Mouse (Mus musculus) heart, embryonic 16.5 days (tissue): ENCODE results near the gene Atp10b. TPM values are rescaled to one million over a fixed set of nuclear protein-coding genes. Genes with fewer than 3 reads are reported as not detected.

Experiments
- ATAC-seq: fragments of 200-750 bp; cut with Nextera tagmentation; replicated peaks from 2 replicates; pipeline ENCODE4 v1.8.0; 2017; ENCODE audit warnings: moderate number of reproducible peaks; ENCODE audit not compliant: insufficient read depth, low FRiP score; ENCODE audit errors: extremely low read depth
- H3K27ac ChIP-seq: fragments of 300-500 bp; sonication (generic); 2 replicates; pipeline ENCODE4 v1.5.1; 2014; ENCODE audit warnings: mild to moderate bottlenecking, low read length, control low read depth, moderate library complexity
- H3K27me3 ChIP-seq: fragments of 300-500 bp; sonication (generic); 2 replicates; pipeline ENCODE4 v1.6.1; 2014; ENCODE audit warnings: low read length, mixed read lengths; ENCODE audit not compliant: control insufficient read depth, insufficient read depth
- H3K36me3 ChIP-seq: fragments of 300-500 bp; sonication (generic); 2 replicates; pipeline ENCODE4 v1.6.1; 2014; ENCODE audit not compliant: control insufficient read depth, insufficient read depth
- H3K4me1 ChIP-seq: fragments of 300-500 bp; sonication (generic); 2 replicates; pipeline ENCODE4 v1.6.1; 2014; ENCODE audit warnings: low read length, mixed read lengths; ENCODE audit not compliant: control insufficient read depth, insufficient read depth
- H3K4me2 ChIP-seq: fragments of 300-500 bp; sonication (generic); 2 replicates; pipeline ENCODE4 v1.6.1; 2014; ENCODE audit warnings: low read depth, mild to moderate bottlenecking, control low read depth, low read length
- H3K4me3 ChIP-seq: fragments of 300-500 bp; sonication (generic); 2 replicates; pipeline ENCODE4 v1.5.1; 2014; ENCODE audit warnings: mild to moderate bottlenecking, control low read depth, low read length
- H3K9ac ChIP-seq: fragments of 300-500 bp; sonication (generic); 2 replicates; pipeline ENCODE4 v1.6.1; 2014; ENCODE audit warnings: low read length, control low read depth
- H3K9me3 ChIP-seq: fragments of 300-500 bp; sonication (generic); replicated peaks from 2 replicates; pipeline ENCODE4 v1.6.1; 2016; ENCODE audit warnings: low read length; ENCODE audit not compliant: control insufficient read depth
- WGBS: fragments of 180-500 bp; shearing (Covaris S2); extraction: QIAGEN DNeasy Blood & Tissue Kit; methylation state at CpG from one replicate; pipeline ENCODE4 v1.1.7; 2014; 5-methylcytosine and 5-hydroxymethylcytosine counted together
- polyA plus RNA-seq: library from polyadenylated mRNA; unstranded; fragments of >200 nt; fragmentation: Nextera tagmentation; extraction: Ambion mirVana; gene quantifications from 2 replicates; pipeline ENCODE4 v1.2.1, GENCODE M21; 2015

Atp10b gene
- polyA plus RNA-seq, 1 experiment from 2014 or later = 0.13 TPM

- no peak overlapping the region for H3K9ac ChIP-seq
- H3K9me3 ChIP-seq = no peaks in the 10 kb centered on the region
- H3K4me2 ChIP-seq = no peak overlapping the region
- H3K27me3 ChIP-seq = no peaks in the 10 kb centered on the region
- no peak overlapping the region for H3K4me3 ChIP-seq
- H3K36me3 ChIP-seq = no peaks in the 10 kb centered on the region
- WGBS = 74% methylated on average over 1 of the region's 1 CpGs
- no peak for ATAC-seq
- no peak overlapping the region for H3K27ac ChIP-seq
- H3K4me1 ChIP-seq = no peaks in the 10 kb centered on the region
Observed at GRCm38 (mm10) chr11:43148341-43148740, 1.3 kb upstream of the Atp10b start.

- Histone ChIP-seq H3K9ac (no peak overlapping the region), H3K4me2 (no peak overlapping the region), H3K9me3 (no peaks in the 10 kb centered on the region), H3K4me3 (no peak overlapping the region), H3K27ac (no peak overlapping the region), H3K27me3 (no peaks in the 10 kb centered on the region), H3K4me1 (no peaks in the 10 kb centered on the region), H3K36me3 (no peaks in the 10 kb centered on the region)
- 72% methylated on average over 1 of the region's 1 CpGs for WGBS
- ATAC-seq = no peak
Observed at GRCm38 (mm10) chr11:43155004-43155403, 5.3 kb downstream of the Atp10b start.

GRCm38 (mm10) chr11:43155417-43155816 lies 5.7 kb downstream of the Atp10b start:
- Histone ChIP-seq H3K9me3 (no peaks in the 10 kb centered on the region), H3K27ac (no peak overlapping the region), H3K9ac (no peak overlapping the region), H3K36me3 (no peaks in the 10 kb centered on the region), H3K27me3 (no peaks in the 10 kb centered on the region), H3K4me3 (no peak overlapping the region), H3K4me2 (no peak overlapping the region), H3K4me1 (no peaks in the 10 kb centered on the region)
- ATAC-seq = no peak
- WGBS = 74% methylated on average over 2 of the region's 2 CpGs

GRCm38 (mm10) chr11:43158814-43159213 lies 9.1 kb downstream of the Atp10b start:
- no peak for ATAC-seq
- H3K27me3 ChIP-seq = no peaks in the 10 kb centered on the region
- 60% methylated on average over 1 of the region's 1 CpGs for WGBS
- no peak overlapping the region for H3K4me2 ChIP-seq
- no peaks in the 10 kb centered on the region for H3K36me3 ChIP-seq
- H3K9ac ChIP-seq = no peak overlapping the region
- no peak overlapping the region for H3K27ac ChIP-seq
- H3K9me3 ChIP-seq = no peaks in the 10 kb centered on the region
- H3K4me1 ChIP-seq = no peaks in the 10 kb centered on the region
- no peak overlapping the region for H3K4me3 ChIP-seq

GRCm38 (mm10) chr11:43160188-43160942 lies 10.7 kb downstream of the Atp10b start:
- Histone ChIP-seq H3K4me2 (no peak overlapping the region), H3K36me3 (no peaks in the 10 kb centered on the region), H3K9ac (no peak overlapping the region), H3K9me3 (no peaks in the 10 kb centered on the region), H3K27me3 (no peaks in the 10 kb centered on the region), H3K27ac (no peak overlapping the region), H3K4me3 (no peak overlapping the region), H3K4me1 (no peaks in the 10 kb centered on the region)
- ATAC-seq = no peak
- WGBS = 65% methylated on average over 9 of the region's 9 CpGs

- ATAC-seq = no peak
- Histone ChIP-seq H3K4me2 (no peak overlapping the region), H3K4me3 (no peak overlapping the region), H3K9me3 (no peaks in the 10 kb centered on the region), H3K36me3 (no peaks in the 10 kb centered on the region), H3K9ac (no peak overlapping the region), H3K27ac (no peak overlapping the region), H3K27me3 (no peaks in the 10 kb centered on the region), H3K4me1 (no peaks in the 10 kb centered on the region)
- WGBS = 67% methylated on average over 2 of the region's 2 CpGs
Observed at GRCm38 (mm10) chr11:43170601-43171000, 20.9 kb downstream of the Atp10b start.

- no peaks in the 10 kb centered on the region for H3K36me3 ChIP-seq
- H3K27me3 ChIP-seq = no peaks in the 10 kb centered on the region
- H3K4me2 ChIP-seq = no peak overlapping the region
- H3K9ac ChIP-seq = no peak overlapping the region
- H3K4me1 ChIP-seq = no peaks in the 10 kb centered on the region
- no peak overlapping the region for H3K27ac ChIP-seq
- H3K4me3 ChIP-seq = no peak overlapping the region
- 60% methylated on average over 6 of the region's 6 CpGs for WGBS
- ATAC-seq = no peak
- H3K9me3 ChIP-seq = no peaks in the 10 kb centered on the region
Observed at GRCm38 (mm10) chr11:43174359-43175116, 24.9 kb downstream of the Atp10b start.

- Histone ChIP-seq H3K4me2 (no peak overlapping the region), H3K4me1 (no peaks in the 10 kb centered on the region), H3K9ac (no peak overlapping the region), H3K36me3 (no peaks in the 10 kb centered on the region), H3K9me3 (no peaks in the 10 kb centered on the region), H3K27me3 (no peaks in the 10 kb centered on the region), H3K4me3 (no peak overlapping the region), H3K27ac (no peak overlapping the region)
- 66% methylated on average over 2 of the region's 2 CpGs for WGBS
- no peak for ATAC-seq
Observed at GRCm38 (mm10) chr11:43182401-43182800, 32.7 kb downstream of the Atp10b start.

- WGBS = 32% methylated on average over 1 of the region's 1 CpGs
- no peaks in the 10 kb centered on the region for H3K27me3 ChIP-seq
- no peak overlapping the region for H3K27ac ChIP-seq
- H3K36me3 ChIP-seq = no peaks in the 10 kb centered on the region
- H3K4me3 ChIP-seq = no peak overlapping the region
- H3K4me2 ChIP-seq = no peak overlapping the region
- ATAC-seq = no peak; the same call in 1 of the 2 replicates
- no peaks in the 10 kb centered on the region for H3K9me3 ChIP-seq
- H3K4me1 ChIP-seq = no peaks in the 10 kb centered on the region
- H3K9ac ChIP-seq = no peak overlapping the region
Observed at GRCm38 (mm10) chr11:43182816-43183215, 33.1 kb downstream of the Atp10b start.
